Mouse (Mus musculus) CH12.LX (cell line): ENCODE results near the gene Cplane1. TPM values are rescaled to one million over a fixed set of nuclear protein-coding genes. Genes with fewer than 3 reads are reported as not detected.
A peak's percentile ranks its signal among the peaks of the same experiment; 100 is the strongest.

Experiments
- DNase-seq: peaks from one replicate; pipeline ENCODE4 v3.0.0-alpha.2; 2013; ENCODE audit errors: extremely low read depth
- H3K27ac ChIP-seq: 2 replicates; pipeline ENCODE4 v1.5.1; 2012; ENCODE audit warnings: low read depth, mild to moderate bottlenecking, control low read depth, moderate library complexity; ENCODE audit not compliant: insufficient read depth
- H3K27me3 ChIP-seq: replicated peaks from 2 replicates; pipeline ENCODE3; 2012; ENCODE audit warnings: inconsistent platforms
- H3K36me3 ChIP-seq, 2 experiments: replicated peaks in 1 of 2; 2 replicates each; pipeline versions ENCODE3 to v1.6.1; 2012; ENCODE audit warnings: inconsistent platforms in 1 of 2, low read length in 1 of 2, mild to moderate bottlenecking in 1 of 2, mixed read lengths in 1 of 2, moderate library complexity in 1 of 2; ENCODE audit not compliant: control insufficient read depth in 1 of 2, insufficient read depth in 1 of 2
- H3K4me1 ChIP-seq, 2 experiments: 2 replicates each; pipeline ENCODE4 v1.6.1; 2012; ENCODE audit warnings: inconsistent platforms in 1 of 2, moderate library complexity in 1 of 2; ENCODE audit not compliant: insufficient read depth in 2 of 2, control insufficient read depth in 1 of 2
- H3K4me2 ChIP-seq: 2 replicates; pipeline ENCODE4 v1.6.1; 2012; ENCODE audit warnings: low read depth, mild to moderate bottlenecking, control low read depth; ENCODE audit not compliant: poor library complexity, insufficient read depth, severe bottlenecking
- H3K4me3 ChIP-seq, 3 experiments: fragments of 150-350 bp in 1 of 3; sonication (generic) in 1 of 3; replicated peaks in 1 of 3; 2 replicates each; pipeline versions ENCODE3 to v1.5.1; 2011 to 2012; ENCODE audit warnings: low read depth in 2 of 3, low read length in 2 of 3, mild to moderate bottlenecking in 2 of 3, moderate library complexity in 2 of 3, control low read depth in 1 of 3, improper control_type of control experiment in 1 of 3, inconsistent platforms in 1 of 3, mixed read lengths in 1 of 3; ENCODE audit not compliant: poor library complexity in 1 of 3
- H3K79me2 ChIP-seq: replicated peaks from 2 replicates; pipeline ENCODE4 v1.6.1; 2012; ENCODE audit warnings: mild to moderate bottlenecking, moderate library complexity; ENCODE audit not compliant: control insufficient read depth, poor library complexity, insufficient read depth, severe bottlenecking; ENCODE audit errors: extremely low read depth
- H3K9ac ChIP-seq: 2 replicates; pipeline ENCODE4 v1.6.1; 2012; ENCODE audit warnings: low read depth, mild to moderate bottlenecking, control low read depth, moderate library complexity; ENCODE audit not compliant: insufficient read depth
- H3K9me3 ChIP-seq: replicated peaks from 2 replicates; pipeline ENCODE3; 2012; ENCODE audit warnings: low read length, inconsistent platforms, mixed read lengths
- BHLHE40 ChIP-seq: IDR thresholded peaks from 2 replicates; pipeline ENCODE4 v1.6.1; 2011; ENCODE audit warnings: mild to moderate bottlenecking, low read depth, low read length, improper control_type of control experiment
- EP300 ChIP-seq: IDR thresholded peaks from 2 replicates; pipeline ENCODE4 v1.6.1; 2011; ENCODE audit warnings: low read length, improper control_type of control experiment
- ETS1 ChIP-seq: conservative IDR thresholded peaks from 2 replicates; pipeline ENCODE4 v1.6.1; 2012; ENCODE audit warnings: low read depth, mild to moderate bottlenecking, inconsistent platforms, low read length, improper control_type of control experiment, moderate library complexity
- IRF4 ChIP-seq: IDR thresholded peaks from 2 replicates; pipeline ENCODE4 v1.6.1; 2014; ENCODE audit warnings: low read depth, mild to moderate bottlenecking, inconsistent platforms, low read length, improper control_type of control experiment
- MAX ChIP-seq: IDR thresholded peaks from 2 replicates; pipeline ENCODE4 v1.6.1; 2011; ENCODE audit warnings: low read length, improper control_type of control experiment
- PAX5 ChIP-seq: IDR thresholded peaks from 2 replicates; pipeline ENCODE4 v1.6.1; 2012; ENCODE audit warnings: low read length, inconsistent platforms, mixed read lengths
- POLR2AphosphoS2 ChIP-seq: IDR thresholded peaks from 2 replicates; pipeline ENCODE4 v1.6.1; 2011; ENCODE audit warnings: low read depth, low read length, improper control_type of control experiment
- TCF12 ChIP-seq: IDR thresholded peaks from 2 replicates; pipeline ENCODE4 v1.6.1; 2014; ENCODE audit warnings: low read depth, mild to moderate bottlenecking, inconsistent platforms, low read length, improper control_type of control experiment
- ZMIZ1 ChIP-seq: IDR thresholded peaks from 2 replicates; pipeline ENCODE4 v1.6.1; 2012; ENCODE audit warnings: low read depth, mild to moderate bottlenecking, inconsistent platforms, low read length, improper control_type of control experiment
- dilution Hi-C: fragments of 300-500 bp; cut with MboI; formaldehyde crosslinking; loops from 2 replicates; pipeline ENCODE4 v1.14.3; 2020; ENCODE audit warnings: low sequenced_read_pairs; ENCODE audit not compliant: extremely low pct_unique_long_range_greater_than_20kb, extremely low pct_ligation_motif_present
- in situ Hi-C: fragments of 300-500 bp; cut with MboI; formaldehyde crosslinking; loops from 3 replicates; pipeline ENCODE4 v1.14.3; 2019; ENCODE audit warnings: low sequenced_read_pairs, low pct_ligation_motif_present, low pct_unique_long_range_greater_than_20kb, mixed read lengths
- polyA plus RNA-seq: library from polyadenylated mRNA; unstranded; fragments of >175 nt; gene quantifications from 2 replicates; pipeline ENCODE4 v1.2.1, GENCODE M21; 2012; ENCODE audit warnings: low read depth; ENCODE audit not compliant: insufficient read length
- total RNA-seq, 2 experiments: library from RNA; depleted of rRNA; stranded (reverse); fragments of 300-350 nt in 1 of 2; fragments of >200 nt in 1 of 2; gene quantifications; 2 replicates each; pipeline ENCODE4 v1.2.3; 2012 to 2014

Gene Cplane1
- total and polyA plus RNA-seq, 3 experiments, result 2.1 to 5.9 (median 3.7) TPM

DNA sequence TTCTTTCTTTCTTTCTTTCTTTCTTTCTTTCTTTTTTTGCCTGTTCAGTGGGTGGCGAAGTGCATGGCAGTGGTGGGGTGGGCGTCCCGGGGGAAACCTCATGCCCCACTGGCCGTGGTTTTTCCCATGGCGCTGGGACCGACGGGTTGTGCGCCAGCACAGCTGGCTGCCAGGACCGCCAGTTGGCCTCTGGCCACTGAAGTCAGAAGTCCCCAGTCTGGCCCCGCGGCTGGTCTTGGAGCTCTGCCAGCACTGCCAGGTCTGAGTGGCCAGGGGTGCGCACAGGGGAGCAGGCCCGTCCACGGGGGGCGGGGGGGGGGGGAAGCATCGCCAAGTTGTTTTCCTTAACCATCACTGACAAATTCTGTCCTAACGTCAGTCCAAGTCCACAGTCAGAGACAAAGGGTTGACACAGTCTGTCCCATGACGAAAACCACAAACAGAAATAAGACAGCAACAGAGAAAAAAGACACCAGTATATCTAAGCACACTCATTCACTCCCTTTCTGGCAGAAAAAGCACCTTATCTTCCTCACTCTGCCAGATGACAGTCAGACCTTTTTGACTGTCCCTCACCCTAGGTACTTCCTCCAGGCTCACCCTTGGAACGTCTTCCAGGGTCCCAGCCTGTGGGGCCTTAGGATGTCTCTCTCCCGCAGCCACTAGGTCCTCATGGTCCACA lies 111.2 kb downstream of the Cplane1 start:
- no peaks in the 10 kb centered on the region for H3K27me3 ChIP-seq
- no peak overlapping the region for H3K27ac ChIP-seq
- dilution Hi-C loops, result no loop called here
- peak overlapping the region in 2 of 3 experiments; percentile 12 to 55 for H3K4me3 ChIP-seq
- no peaks in the 10 kb centered on the region for H3K4me1 ChIP-seq
- peak overlapping the region; percentile 7 for H3K9ac ChIP-seq
- in situ Hi-C loops, result no loop called here
- no peak for TF ChIP-seq EP300
- TF ChIP-seq TCF12, result 0 out of 2 replicates have a peak, but pooled peaks have one; percentile 27
- TF ChIP-seq, all 38 proteins: peak for 1
- Histone ChIP-seq H3K79me2 (no peaks in the 10 kb centered on the region), H3K4me2 (peak overlapping the region; percentile 47; the same call in 1 of the 2 replicates), H3K9me3 (no peaks in the 10 kb centered on the region), H3K36me3 (no peaks in the 10 kb centered on the region)
- no peak for DNase-seq

DNA sequence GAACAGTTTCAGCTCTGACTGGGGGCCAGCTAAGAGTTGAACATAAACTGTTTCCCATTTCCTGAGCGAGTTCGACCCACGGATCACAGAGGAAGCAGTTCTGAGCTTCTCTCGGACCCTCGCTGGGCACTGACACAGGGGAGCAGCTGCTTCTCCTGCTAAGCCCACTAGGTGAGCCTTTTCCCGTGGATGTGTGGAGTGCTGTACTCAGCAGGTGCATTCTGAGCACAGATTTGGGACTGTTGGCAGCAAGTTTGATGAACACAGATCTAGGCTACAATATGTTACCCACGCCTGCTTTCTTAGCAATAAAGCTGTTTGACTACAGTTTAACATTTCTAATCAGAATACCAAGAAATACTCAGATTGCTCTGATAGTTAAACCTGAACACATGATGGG lies 112.8 kb downstream of the Cplane1 start:
- in situ Hi-C loops, result no loop called here

DNA sequence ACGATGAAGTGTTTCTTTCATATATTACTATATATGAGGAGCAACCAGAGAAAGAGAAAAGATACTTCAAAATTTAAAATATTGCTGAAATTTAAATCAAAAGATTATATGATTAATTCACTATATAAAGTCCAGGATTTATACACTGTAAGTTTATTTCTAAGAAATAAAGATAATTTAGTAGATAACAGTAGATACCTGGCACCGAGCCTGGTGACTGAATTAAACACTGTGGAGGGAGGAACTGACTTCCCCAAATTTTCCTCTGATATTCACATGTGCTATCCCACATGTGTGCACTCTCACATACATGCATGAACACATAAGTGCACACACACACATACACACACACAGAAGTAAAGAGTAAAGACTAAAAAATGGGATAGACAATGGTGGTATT lies 113.2 kb downstream of the Cplane1 start:
- no peak overlapping the region for H3K4me2 ChIP-seq
- no peaks in the 10 kb centered on the region for H3K36me3 ChIP-seq
- dilution Hi-C loops, result no loop called here
- DNase-seq, result no peak
- no peak overlapping the region for H3K4me3 ChIP-seq
- H3K27ac ChIP-seq, result no peak overlapping the region
- no peaks in the 10 kb centered on the region for H3K27me3 ChIP-seq
- H3K9ac ChIP-seq, result no peak overlapping the region
- no peaks in the 10 kb centered on the region for H3K4me1 ChIP-seq
- no peaks in the 10 kb centered on the region for H3K79me2 ChIP-seq
- TF ChIP-seq PAX5 (no peak), POLR2AphosphoS2 (no peak), MAX (no peak)
- TF ChIP-seq, all 38 proteins: peak for 0
- no peaks in the 10 kb centered on the region for H3K9me3 ChIP-seq
- in situ Hi-C loops, result no loop called here

More for the DNA sequence above, 112.8 kb downstream of the Cplane1 start:
- H3K4me1 ChIP-seq, result no peaks in the 10 kb centered on the region
- TF ChIP-seq IRF4 (no peak), TCF12 (no peak), EP300 (no peak), ZMIZ1 (no peak), BHLHE40 (no peak), ETS1 (no peak)
- H3K27me3 ChIP-seq, result no peaks in the 10 kb centered on the region
- no peak overlapping the region for H3K4me2 ChIP-seq
- DNase-seq, result no peak
- no peak overlapping the region for H3K9ac ChIP-seq
- no peaks in the 10 kb centered on the region for H3K79me2 ChIP-seq
- no peaks in the 10 kb centered on the region for H3K9me3 ChIP-seq
- no peak overlapping the region for H3K4me3 ChIP-seq
- no peaks in the 10 kb centered on the region for H3K36me3 ChIP-seq
- H3K27ac ChIP-seq, result no peak overlapping the region
- dilution Hi-C loops, result no loop called here
